Mouse (Mus musculus) MEL (cell line): ENCODE data around the gene Cntn5. TPM values are rescaled to one million over a fixed set of nuclear protein-coding genes. Genes with fewer than 3 reads are reported as not detected.
A peak's percentile ranks its signal among the peaks of the same experiment; 100 is the strongest.

Experiments used
- DNase-seq: peaks from one replicate; pipeline ENCODE4 v3.0.0; 2011; ENCODE audit warnings: low read depth, low spot score
- H3K27ac ChIP-seq: 2 replicates; pipeline ENCODE4 v1.5.1; 2012; ENCODE audit warnings: low read depth, mild to moderate bottlenecking, control low read depth, low read length, moderate library complexity; ENCODE audit not compliant: control insufficient read depth
- H3K27me3 ChIP-seq, 2 experiments: fragments of 150-350 bp in 1 of 2; sonication (generic) in 1 of 2; 2 replicates each; pipeline ENCODE4 v1.6.1; 2012; ENCODE audit warnings: low read length in 2 of 2, mild to moderate bottlenecking in 2 of 2, improper control_type of control experiment in 1 of 2, moderate library complexity in 1 of 2; ENCODE audit not compliant: insufficient read depth in 2 of 2, control insufficient read depth in 1 of 2
- H3K36me3 ChIP-seq, 2 experiments: 2 replicates each; pipeline ENCODE4 v1.6.1; 2012 to 2014; ENCODE audit warnings: low read length in 2 of 2, improper control_type of control experiment in 1 of 2, inconsistent platforms in 1 of 2, mild to moderate bottlenecking in 1 of 2; ENCODE audit not compliant: insufficient read depth in 2 of 2, control insufficient read depth in 1 of 2
- H3K4me1 ChIP-seq, 2 experiments: fragments of 150-350 bp in 1 of 2; sonication (generic) in 1 of 2; 2 replicates each; pipeline ENCODE4 v1.6.1; 2012; ENCODE audit warnings: low read length in 2 of 2, improper control_type of control experiment in 1 of 2, mild to moderate bottlenecking in 1 of 2; ENCODE audit not compliant: insufficient read depth in 2 of 2, control insufficient read depth in 1 of 2
- H3K4me3 ChIP-seq, 2 experiments: fragments of 150-350 bp in 1 of 2; sonication (generic) in 1 of 2; 2 replicates each; pipeline ENCODE4 v1.5.1; 2012; ENCODE audit warnings: low read depth in 2 of 2, low read length in 2 of 2, mild to moderate bottlenecking in 2 of 2, moderate library complexity in 2 of 2, control low read depth in 1 of 2, improper control_type of control experiment in 1 of 2; ENCODE audit not compliant: control insufficient read depth in 1 of 2, insufficient read depth in 1 of 2
- H3K79me2 ChIP-seq: 2 replicates; pipeline ENCODE4 v1.6.1; 2012; ENCODE audit warnings: mild to moderate bottlenecking, low read length, moderate library complexity; ENCODE audit not compliant: control insufficient read depth, poor library complexity, insufficient read depth
- H3K9ac ChIP-seq: 2 replicates; pipeline ENCODE4 v1.6.1; 2012; ENCODE audit warnings: low read depth, mild to moderate bottlenecking, control low read depth, low read length, moderate library complexity; ENCODE audit not compliant: control insufficient read depth, poor library complexity, severe bottlenecking
- H3K9me3 ChIP-seq: fragments of 150-350 bp; sonication (generic); replicated peaks from 2 replicates; pipeline ENCODE4 v1.6.1; 2012; ENCODE audit warnings: mild to moderate bottlenecking, low read length, improper control_type of control experiment, moderate library complexity; ENCODE audit not compliant: insufficient read depth
- CTCF ChIP-seq, 3 experiments: IDR thresholded peaks in 2 of 3; conservative IDR thresholded peaks in 1 of 3; 2 replicates each; pipeline ENCODE4 v1.5.1; 2011 to 2012; ENCODE audit warnings: low read length in 3 of 3, low read depth in 2 of 3, mild to moderate bottlenecking in 2 of 3, improper control_type of control experiment in 1 of 3, inconsistent platforms in 1 of 3, mixed read lengths in 1 of 3, moderate library complexity in 1 of 3; ENCODE audit not compliant: control insufficient read depth in 1 of 3, insufficient read depth in 1 of 3, poor library complexity in 1 of 3, severe bottlenecking in 1 of 3
- E2F4 ChIP-seq: IDR thresholded peaks from 2 replicates; pipeline ENCODE4 v1.6.1; 2011; ENCODE audit warnings: low read depth, low read length, improper control_type of control experiment, borderline replicate concordance
- EP300 ChIP-seq, 2 experiments: IDR thresholded peaks; 2 replicates each; pipeline ENCODE4 v1.6.1; 2011; ENCODE audit warnings: improper control_type of control experiment in 2 of 2, low read length in 2 of 2, low read depth in 1 of 2, mild to moderate bottlenecking in 1 of 2
- ETS1 ChIP-seq: IDR thresholded peaks from 2 replicates; pipeline ENCODE4 v1.6.1; 2012; ENCODE audit warnings: low read depth, mild to moderate bottlenecking, inconsistent platforms, low read length, improper control_type of control experiment, moderate library complexity
- JUND ChIP-seq: IDR thresholded peaks from 2 replicates; pipeline ENCODE4 v1.6.1; 2011; ENCODE audit warnings: low read depth, mild to moderate bottlenecking, improper control_type of control experiment, low read length
- KAT2A ChIP-seq: conservative IDR thresholded peaks from 2 replicates; pipeline ENCODE4 v1.6.1; 2012; ENCODE audit warnings: low read depth, low read length, improper control_type of control experiment, inconsistent platforms
- MAFK ChIP-seq: IDR thresholded peaks from 2 replicates; pipeline ENCODE4 v1.6.1; 2011; ENCODE audit warnings: low read depth, mild to moderate bottlenecking, low read length, improper control_type of control experiment, borderline replicate concordance
- MAX ChIP-seq: IDR thresholded peaks from 2 replicates; pipeline ENCODE4 v1.6.1; 2011; ENCODE audit warnings: low read length, improper control_type of control experiment
- MAZ ChIP-seq: IDR thresholded peaks from 2 replicates; pipeline ENCODE4 v1.6.1; 2012; ENCODE audit warnings: low read depth, mild to moderate bottlenecking, inconsistent platforms, low read length, improper control_type of control experiment
- MYB ChIP-seq: IDR thresholded peaks from 2 replicates; pipeline ENCODE4 v1.6.1; 2011; ENCODE audit warnings: mild to moderate bottlenecking, low read depth, low read length, improper control_type of control experiment
- MYC ChIP-seq: IDR thresholded peaks from 2 replicates; pipeline ENCODE4 v1.6.1; 2011; ENCODE audit warnings: low read depth, mild to moderate bottlenecking, low read length, improper control_type of control experiment, moderate library complexity
- NELFE ChIP-seq: IDR thresholded peaks from 2 replicates; pipeline ENCODE4 v1.6.1; 2011; ENCODE audit warnings: low read depth, low read length, improper control_type of control experiment
- NRF1 ChIP-seq: IDR thresholded peaks from 2 replicates; pipeline ENCODE4 v1.6.1; 2014; ENCODE audit warnings: low read depth, mild to moderate bottlenecking, inconsistent platforms, low read length, improper control_type of control experiment, moderate library complexity; ENCODE audit not compliant: poor library complexity, insufficient read depth, severe bottlenecking
- POLR2AphosphoS2 ChIP-seq: IDR thresholded peaks from 2 replicates; pipeline ENCODE4 v1.6.1; 2011; ENCODE audit warnings: low read length, improper control_type of control experiment
- RCOR1 ChIP-seq: IDR thresholded peaks from 2 replicates; pipeline ENCODE4 v1.6.1; 2012; ENCODE audit warnings: low read depth, mild to moderate bottlenecking, inconsistent platforms, low read length, improper control_type of control experiment
- SIN3A ChIP-seq: IDR thresholded peaks from 2 replicates; pipeline ENCODE4 v1.6.1; 2012; ENCODE audit warnings: low read length, improper control_type of control experiment, inconsistent platforms
- SMC3 ChIP-seq: IDR thresholded peaks from 2 replicates; pipeline ENCODE4 v1.6.1; 2011; ENCODE audit warnings: low read depth, low read length, improper control_type of control experiment
- TAL1 ChIP-seq: IDR thresholded peaks from 2 replicates; pipeline ENCODE4 v1.6.1; 2012; ENCODE audit warnings: mild to moderate bottlenecking, inconsistent platforms, low read length, moderate library complexity, mixed read lengths
- TBP ChIP-seq: IDR thresholded peaks from 2 replicates; pipeline ENCODE4 v1.8.0; 2011; ENCODE audit warnings: low read depth, low read length, improper control_type of control experiment
- ZKSCAN1 ChIP-seq: IDR thresholded peaks from 2 replicates; pipeline ENCODE4 v1.6.1; 2012; ENCODE audit warnings: low read depth, mild to moderate bottlenecking, inconsistent platforms, low read length, improper control_type of control experiment, moderate library complexity
- ZMIZ1 ChIP-seq: IDR thresholded peaks from 2 replicates; pipeline ENCODE4 v1.6.1; 2012; ENCODE audit warnings: low read depth, mild to moderate bottlenecking, inconsistent platforms, low read length, improper control_type of control experiment, moderate library complexity
- ZNF384 ChIP-seq: IDR thresholded peaks from 2 replicates; pipeline ENCODE4 v1.6.1; 2012; ENCODE audit warnings: low read depth, mild to moderate bottlenecking, inconsistent platforms, low read length, improper control_type of control experiment
- polyA plus RNA-seq, 2 experiments: library from polyadenylated mRNA; stranded (reverse) in 1 of 2; unstranded in 1 of 2; fragments of >175 nt in 1 of 2; fragments of >200 nt in 1 of 2; gene quantifications; 2 replicates each; pipeline versions ENCODE4 v1.2.1 to v1.2.4; 2012; ENCODE audit warnings: low replicate concordance in 2 of 2, low read depth in 1 of 2; ENCODE audit not compliant: insufficient read length in 2 of 2, insufficient read depth in 1 of 2, missing spikeins in 1 of 2
- total RNA-seq: library from RNA; depleted of rRNA; stranded (reverse); fragments of 300-350 nt; gene quantifications from 2 replicates; pipeline ENCODE4 v1.2.3, GENCODE M21; 2012

The Cntn5 gene
- total and polyA plus RNA-seq, 3 experiments: not detected

DNA sequence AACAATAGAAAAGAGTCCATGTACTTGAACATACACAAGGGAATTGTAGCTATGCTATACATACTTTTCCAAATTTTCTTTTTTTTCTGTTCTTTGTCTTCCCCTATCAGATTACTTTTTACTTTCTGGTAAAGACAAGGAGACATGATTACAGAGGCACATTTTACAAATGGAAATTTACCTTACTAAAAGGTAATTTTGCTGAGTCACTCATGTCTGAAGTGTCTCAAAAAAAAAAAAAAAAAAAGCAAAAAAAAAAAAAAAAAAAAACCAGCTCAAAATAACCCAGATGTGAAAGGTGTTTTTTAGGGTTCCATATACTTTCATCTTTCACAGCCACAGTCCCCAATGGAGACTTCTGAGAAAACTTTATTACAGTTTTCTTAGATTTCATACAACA lies 492.5 kb downstream of the Cntn5 start:
- H3K4me3 ChIP-seq: no peak overlapping the region
- DNase-seq: no peak
- H3K27me3 ChIP-seq: no peaks in the 10 kb centered on the region; a peak in 1 of 4 replicates
- H3K4me1 ChIP-seq: no peaks in the 10 kb centered on the region
- H3K27ac ChIP-seq: no peak overlapping the region
- TF ChIP-seq ZNF384 (peak; percentile 81), TBP (no peak), ETS1 (no peak)
- H3K9me3 ChIP-seq: no peaks in the 10 kb centered on the region; the same call in 1 of the 2 replicates
- no peaks in the 10 kb centered on the region; a peak in 1 of 4 replicates for H3K36me3 ChIP-seq
- H3K9ac ChIP-seq: no peak overlapping the region
- no peaks in the 10 kb centered on the region for H3K79me2 ChIP-seq

DNA sequence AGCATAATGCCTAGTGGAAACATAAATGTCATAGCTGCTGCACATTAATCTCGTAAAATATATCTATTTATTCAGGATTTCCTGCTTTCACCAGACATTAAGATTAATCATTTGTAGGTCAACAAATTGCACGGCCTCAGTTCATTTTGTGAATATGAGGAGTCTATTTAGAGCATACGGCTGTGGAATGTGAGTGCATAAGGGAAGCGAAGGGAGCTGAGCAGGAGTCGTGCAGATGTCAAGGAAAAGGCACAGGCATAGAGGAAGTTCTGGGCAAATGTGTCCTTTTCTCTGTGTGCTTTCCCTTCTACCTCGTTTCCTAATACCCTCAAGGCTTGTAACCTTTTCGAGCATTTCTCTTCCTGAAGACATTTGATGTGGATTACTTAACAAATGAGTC lies 504.5 kb downstream of the Cntn5 start:
- H3K4me3 ChIP-seq: no peak overlapping the region
- no peaks in the 10 kb centered on the region for H3K27me3 ChIP-seq
- H3K9me3 ChIP-seq: no peaks in the 10 kb centered on the region
- no peak overlapping the region for H3K27ac ChIP-seq
- H3K9ac ChIP-seq: no peak overlapping the region
- TF ChIP-seq NELFE: no peak
- TF ChIP-seq MYB: no peak
- no peak for TF ChIP-seq E2F4
- TF ChIP-seq MAX: no peak
- TF ChIP-seq TAL1: no peak
- TF ChIP-seq KAT2A: no peak
- no peak for TF ChIP-seq SIN3A
- no peak for TF ChIP-seq ZNF384
- no peak for TF ChIP-seq NRF1
- no peak for TF ChIP-seq EP300 (IDR thresholded peaks at IDR 0.05; ENCODE audit: low read depth in 1 of 2, low read length in 2 of 2)
- TF ChIP-seq MAFK: no peak
- no peak for TF ChIP-seq POLR2AphosphoS2
- TF ChIP-seq MAZ: no peak
- TF ChIP-seq RCOR1: no peak
- no peak for TF ChIP-seq JUND
- TF ChIP-seq SMC3: no peak
- no peak for TF ChIP-seq ZMIZ1
- no peak for TF ChIP-seq CTCF (IDR thresholded peaks at IDR 0.05 in 2 of 3, conservative IDR thresholded peaks at IDR 0.05 in 1 of 3; ENCODE audit: control insufficient read depth in 1 of 3, insufficient read depth in 1 of 3, low read depth in 2 of 3, low read length in 3 of 3, poor library complexity in 1 of 3, severe bottlenecking in 1 of 3)
- TF ChIP-seq ZKSCAN1: no peak
- no peak for TF ChIP-seq MYC
- no peaks in the 10 kb centered on the region for H3K79me2 ChIP-seq
- H3K4me1 ChIP-seq: no peaks in the 10 kb centered on the region
- no peak for DNase-seq
- H3K36me3 ChIP-seq: no peaks in the 10 kb centered on the region
